Mouse (Mus musculus) right cerebral cortex, postnatal 25 days (tissue): ENCODE data around the gene Zfp784.

Source experiments
- DNase-seq: peaks from one replicate; pipeline ENCODE4 v3.0.0; 2022

Gene Zfp784

GRCm38 (mm10) chr7:5057381-5057780, 19.1 kb upstream of the Zfp784 start:
- DNase-seq = no peak

- peak; percentile 71 for DNase-seq
Measured at GRCm38 (mm10) chr7:5056651-5057263, 18.5 kb upstream of the Zfp784 start.

- peak; percentile 57 for DNase-seq
Measured at GRCm38 (mm10) chr7:5053456-5054179, 15.4 kb upstream of the Zfp784 start.

GRCm38 (mm10) chr7:5052931-5053343, 14.7 kb upstream of the Zfp784 start:
- DNase-seq = no peak

GRCm38 (mm10) chr7:5052438-5052837, 14.2 kb upstream of the Zfp784 start:
- DNase-seq = no peak

- DNase-seq = peak; percentile 85
Measured at GRCm38 (mm10) chr7:5051193-5052192, 13.2 kb upstream of the Zfp784 start, which contains the start of gene Zfp580. Gene Zfp580, plus strand, starts transcription at chr7:5051538.

GRCm38 (mm10) chr7:5047313-5047712, 9.1 kb upstream of the Zfp784 start:
- DNase-seq = no peak

- DNase-seq = no peak
Measured at GRCm38 (mm10) chr7:5046112-5046511, 7.9 kb upstream of the Zfp784 start.

- DNase-seq = no peak
Measured at GRCm38 (mm10) chr7:5044981-5045380, 6.7 kb upstream of the Zfp784 start.

- DNase-seq = no peak
Measured at GRCm38 (mm10) chr7:5038940-5039339, 694 bp upstream of the Zfp784 start.

- DNase-seq = no peak
Measured at GRCm38 (mm10) chr7:5037467-5037866, 779 bp downstream of the Zfp784 start.

GRCm38 (mm10) chr7:5037026-5037425, 1.2 kb downstream of the Zfp784 start:
- no peak for DNase-seq

- no peak for DNase-seq
Measured at GRCm38 (mm10) chr7:5036136-5036535, 2.1 kb downstream of the Zfp784 start.

- no peak for DNase-seq
Measured at GRCm38 (mm10) chr7:5035628-5036027, 2.6 kb downstream of the Zfp784 start.

- no peak for DNase-seq
Measured at GRCm38 (mm10) chr7:5033818-5034217, 4.4 kb downstream of the Zfp784 start, which contains the start of gene 4632433K11Rik. Gene 4632433K11Rik, plus strand, starts transcription at chr7:5034118.

- DNase-seq = no peak
Measured at GRCm38 (mm10) chr7:5031496-5031895, 6.8 kb downstream of the Zfp784 start.

- no peak for DNase-seq
Measured at GRCm38 (mm10) chr7:5030554-5031275, 7.5 kb downstream of the Zfp784 start.

- DNase-seq = no peak
Measured at GRCm38 (mm10) chr7:5029946-5030345, 8.3 kb downstream of the Zfp784 start.

GRCm38 (mm10) chr7:5029543-5029942, 8.7 kb downstream of the Zfp784 start:
- DNase-seq = no peak

GRCm38 (mm10) chr7:5021197-5021596, 17.0 kb downstream of the Zfp784 start:
- DNase-seq = no peak

GRCm38 (mm10) chr7:5020685-5021084, 17.6 kb downstream of the Zfp784 start:
- no peak for DNase-seq

GRCm38 (mm10) chr7:5020000-5020681, 18.1 kb downstream of the Zfp784 start, which contains the start of the genes Zfp865 and Ccdc106:
Gene Zfp865, plus strand, starts transcription at chr7:5020376.
Gene Ccdc106, plus strand, starts transcription at chr7:5020553.
- DNase-seq = peak; percentile 99
